Mouse (Mus musculus): Measurements from ENCODE around the gene Ldhal6b. TPM values are rescaled to one million over a fixed set of nuclear protein-coding genes. Genes with fewer than 3 reads are reported as not detected.
"Not testable (repeated sequence)": the region's sequence is repeated elsewhere in the genome, so short reads cannot be mapped to it uniquely, and the experiment has no call there.

Gene Ldhal6b
- polyA plus RNA-seq (2015; fragmentation: Nextera tagmentation; extraction: Ambion mirVana), result not detected in 2 replicates

GRCm38 (mm10) chr17:5418545-5418944, at the start of gene Ldhal6b:
TSS of gene Ldhal6b (minus strand) at chr17:5418767.
- no peaks in the 10 kb centered on the region for H3K4me1 ChIP-seq (ENCODE audit: control insufficient read depth, insufficient read depth, low read length)
- H3K36me3 ChIP-seq (ENCODE audit: control insufficient read depth, insufficient read depth, low read length), result no peaks in the 10 kb centered on the region
- no peak within 1 kb of the TSS for H3K9ac ChIP-seq (ENCODE audit: low read length)
- H3K4me3 ChIP-seq (replicated peaks; ENCODE audit: low read length), result no peak within 1 kb of the TSS
- ATAC-seq (ENCODE audit: insufficient read depth, low FRiP score), result no peak
- H3K9me3 ChIP-seq (replicated peaks; ENCODE audit: control insufficient read depth, low read length), result no peaks in the 10 kb centered on the region
- WGBS, result 96% methylated on average over 11 of the region's 11 CpGs
- no peaks in the 10 kb centered on the region for H3K27me3 ChIP-seq (ENCODE audit: control insufficient read depth, insufficient read depth, low read length)
- no peak within 1 kb of the TSS for H3K4me2 ChIP-seq (ENCODE audit: low read depth, low read length)
- H3K27ac ChIP-seq (ENCODE audit: low read length), result no peak within 1 kb of the TSS

- Histone ChIP-seq H3K4me2 (ENCODE audit: low read depth, low read length) (no peak overlapping the region), H3K36me3 (ENCODE audit: control insufficient read depth, insufficient read depth, low read length) (no peaks in the 10 kb centered on the region), H3K27ac (ENCODE audit: low read length) (no peak overlapping the region), H3K9me3 (replicated peaks; ENCODE audit: control insufficient read depth, low read length) (no peaks in the 10 kb centered on the region), H3K4me3 (replicated peaks; ENCODE audit: low read length) (no peak overlapping the region), H3K9ac (ENCODE audit: low read length) (no peak overlapping the region), H3K27me3 (ENCODE audit: control insufficient read depth, insufficient read depth, low read length) (no peaks in the 10 kb centered on the region), H3K4me1 (ENCODE audit: control insufficient read depth, insufficient read depth, low read length) (no peaks in the 10 kb centered on the region)
- WGBS, result 37% methylated on average over 4 of the region's 4 CpGs
- no peak for ATAC-seq (ENCODE audit: insufficient read depth, low FRiP score)
Measured at GRCm38 (mm10) chr17:5467177-5467576, 48.6 kb upstream of the Ldhal6b start.

- Histone ChIP-seq H3K9ac (ENCODE audit: low read length) (no peak overlapping the region), H3K36me3 (ENCODE audit: control insufficient read depth, insufficient read depth, low read length) (no peaks in the 10 kb centered on the region), H3K27ac (ENCODE audit: low read length) (no peak overlapping the region), H3K27me3 (ENCODE audit: control insufficient read depth, insufficient read depth, low read length) (no peaks in the 10 kb centered on the region), H3K9me3 (replicated peaks; ENCODE audit: control insufficient read depth, low read length) (no peaks in the 10 kb centered on the region), H3K4me3 (replicated peaks; ENCODE audit: low read length) (no peak overlapping the region), H3K4me2 (ENCODE audit: low read depth, low read length) (no peak overlapping the region), H3K4me1 (ENCODE audit: control insufficient read depth, insufficient read depth, low read length) (no peaks in the 10 kb centered on the region)
- WGBS, result 79% methylated on average over 8 of the region's 8 CpGs
- no peak for ATAC-seq (ENCODE audit: insufficient read depth, low FRiP score)
Measured at GRCm38 (mm10) chr17:5466736-5467135, 48.2 kb upstream of the Ldhal6b start.

GRCm38 (mm10) chr17:5463912-5464311, 45.3 kb upstream of the Ldhal6b start:
- no peak for ATAC-seq (ENCODE audit: insufficient read depth, low FRiP score)
- Histone ChIP-seq H3K9me3 (replicated peaks; ENCODE audit: control insufficient read depth, low read length) (no peaks in the 10 kb centered on the region), H3K27me3 (ENCODE audit: control insufficient read depth, insufficient read depth, low read length) (no peaks in the 10 kb centered on the region), H3K36me3 (ENCODE audit: control insufficient read depth, insufficient read depth, low read length) (no peaks in the 10 kb centered on the region), H3K4me1 (ENCODE audit: control insufficient read depth, insufficient read depth, low read length) (no peaks in the 10 kb centered on the region), H3K9ac (ENCODE audit: low read length) (no peak overlapping the region), H3K4me2 (ENCODE audit: low read depth, low read length) (no peak overlapping the region), H3K4me3 (replicated peaks; ENCODE audit: low read length) (no peak overlapping the region), H3K27ac (ENCODE audit: low read length) (no peak overlapping the region)
- 70% methylated on average over 2 of the region's 2 CpGs for WGBS

GRCm38 (mm10) chr17:5453657-5454056, 35.1 kb upstream of the Ldhal6b start:
- Histone ChIP-seq H3K4me2 (ENCODE audit: low read depth, low read length) (no peak overlapping the region), H3K9ac (ENCODE audit: low read length) (no peak overlapping the region), H3K4me1 (ENCODE audit: control insufficient read depth, insufficient read depth, low read length) (no peaks in the 10 kb centered on the region), H3K36me3 (ENCODE audit: control insufficient read depth, insufficient read depth, low read length) (no peaks in the 10 kb centered on the region), H3K9me3 (replicated peaks; ENCODE audit: control insufficient read depth, low read length) (no peaks in the 10 kb centered on the region), H3K27ac (ENCODE audit: low read length) (no peak overlapping the region), H3K27me3 (ENCODE audit: control insufficient read depth, insufficient read depth, low read length) (no peaks in the 10 kb centered on the region), H3K4me3 (replicated peaks; ENCODE audit: low read length) (no peak overlapping the region)
- 73% methylated on average over 4 of the region's 4 CpGs for WGBS
- ATAC-seq (ENCODE audit: insufficient read depth, low FRiP score), result no peak

GRCm38 (mm10) chr17:5443751-5444150, 25.2 kb upstream of the Ldhal6b start:
- WGBS, result 29% methylated on average over 5 of the region's 5 CpGs

GRCm38 (mm10) chr17:5443260-5443659, 24.7 kb upstream of the Ldhal6b start:
- no peak overlapping the region for H3K4me3 ChIP-seq (replicated peaks; ENCODE audit: low read length)
- no peak overlapping the region for H3K4me2 ChIP-seq (ENCODE audit: low read depth, low read length)
- 31% methylated on average over 3 of the region's 3 CpGs for WGBS
- no peak overlapping the region for H3K27ac ChIP-seq (ENCODE audit: low read length)
- H3K9me3 ChIP-seq (replicated peaks; ENCODE audit: control insufficient read depth, low read length), result no peaks in the 10 kb centered on the region
- no peak for ATAC-seq (ENCODE audit: insufficient read depth, low FRiP score)
- no peaks in the 10 kb centered on the region for H3K36me3 ChIP-seq (ENCODE audit: control insufficient read depth, insufficient read depth, low read length)
- no peak overlapping the region for H3K9ac ChIP-seq (ENCODE audit: low read length)
- H3K4me1 ChIP-seq (ENCODE audit: control insufficient read depth, insufficient read depth, low read length), result peaks cover 11% of the 10 kb centered on the region; the same call in 1 of the 2 replicates
- no peaks in the 10 kb centered on the region for H3K27me3 ChIP-seq (ENCODE audit: control insufficient read depth, insufficient read depth, low read length)

More at GRCm38 (mm10) chr17:5443751-5444150, 25.2 kb upstream of the Ldhal6b start:
- Histone ChIP-seq H3K4me2 (ENCODE audit: low read depth, low read length) (no peak overlapping the region), H3K9me3 (replicated peaks; ENCODE audit: control insufficient read depth, low read length) (no peaks in the 10 kb centered on the region), H3K4me3 (replicated peaks; ENCODE audit: low read length) (no peak overlapping the region), H3K9ac (ENCODE audit: low read length) (no peak overlapping the region), H3K36me3 (ENCODE audit: control insufficient read depth, insufficient read depth, low read length) (no peaks in the 10 kb centered on the region), H3K27ac (ENCODE audit: low read length) (no peak overlapping the region), H3K27me3 (ENCODE audit: control insufficient read depth, insufficient read depth, low read length) (no peaks in the 10 kb centered on the region), H3K4me1 (ENCODE audit: control insufficient read depth, insufficient read depth, low read length) (peaks cover 10% of the 10 kb centered on the region; the same call in 1 of the 2 replicates)
- no peak for ATAC-seq (ENCODE audit: insufficient read depth, low FRiP score)

GRCm38 (mm10) chr17:5442403-5442802, 23.8 kb upstream of the Ldhal6b start:
- 72% methylated on average over 5 of the region's 5 CpGs for WGBS
- H3K36me3 ChIP-seq (ENCODE audit: control insufficient read depth, insufficient read depth, low read length); H3K27ac ChIP-seq (ENCODE audit: low read length); H3K27me3 ChIP-seq (ENCODE audit: control insufficient read depth, insufficient read depth, low read length); H3K9ac ChIP-seq (ENCODE audit: low read length); H3K4me3 ChIP-seq (replicated peaks; ENCODE audit: low read length); H3K9me3 ChIP-seq (replicated peaks; ENCODE audit: control insufficient read depth, low read length); H3K4me2 ChIP-seq (ENCODE audit: low read depth, low read length); ATAC-seq (ENCODE audit: insufficient read depth, low FRiP score): not testable (repeated sequence)
- peaks cover 11% of the 10 kb centered on the region; the same call in 1 of the 2 replicates for H3K4me1 ChIP-seq (ENCODE audit: control insufficient read depth, insufficient read depth, low read length)

- peak within 1 kb of the TSS; percentile 93 for H3K4me2 ChIP-seq (ENCODE audit: low read depth, low read length)
- H3K36me3 ChIP-seq (ENCODE audit: control insufficient read depth, insufficient read depth, low read length), result no peaks in the 10 kb centered on the region
- H3K9ac ChIP-seq (ENCODE audit: low read length), result peak within 1 kb of the TSS; percentile 91
- ATAC-seq (ENCODE audit: insufficient read depth, low FRiP score), result peak; percentile 87
- H3K27ac ChIP-seq (ENCODE audit: low read length), result peak within 1 kb of the TSS; percentile 87
- no peaks in the 10 kb centered on the region for H3K27me3 ChIP-seq (ENCODE audit: control insufficient read depth, insufficient read depth, low read length)
- peaks cover 11% of the 10 kb centered on the region; the same call in 1 of the 2 replicates for H3K4me1 ChIP-seq (ENCODE audit: control insufficient read depth, insufficient read depth, low read length)
- H3K4me3 ChIP-seq (replicated peaks; ENCODE audit: low read length), result peak within 1 kb of the TSS; percentile 82
- under 1% methylated on average over 27 of the region's 27 CpGs for WGBS
- no peaks in the 10 kb centered on the region for H3K9me3 ChIP-seq (replicated peaks; ENCODE audit: control insufficient read depth, low read length)
Measured at GRCm38 (mm10) chr17:5440159-5440971, 21.8 kb upstream of the Ldhal6b start, which contains the start of gene Tmem242. TSS of gene Tmem242 (minus strand) at chr17:5440259.
